Mouse (Mus musculus) liver, embryonic 13.5 days (tissue): Measurements from ENCODE around the gene Hdac4. TPM values are rescaled to one million over a fixed set of nuclear protein-coding genes. Genes with fewer than 3 reads are reported as not detected.

Experiments used
- ATAC-seq: fragments of 200-750 bp; cut with Nextera tagmentation; 2 replicates; pipeline ENCODE4 v1.8.0; 2017; ENCODE audit warnings: low read depth, mild to moderate bottlenecking, moderate number of reproducible peaks, moderate library complexity
- DNase-seq: peaks from one replicate; pipeline ENCODE4 v3.0.0; 2022
- H3K27ac ChIP-seq: fragments of 300-500 bp; sonication (generic); 2 replicates; pipeline ENCODE4 v1.5.1; 2015; ENCODE audit warnings: moderate library complexity, mild to moderate bottlenecking, inconsistent platforms
- H3K27me3 ChIP-seq: fragments of 300-500 bp; sonication (generic); 2 replicates; pipeline ENCODE4 v1.6.1; 2015; ENCODE audit warnings: mild to moderate bottlenecking, inconsistent platforms
- H3K36me3 ChIP-seq: fragments of 300-500 bp; sonication (generic); 2 replicates; pipeline ENCODE4 v1.6.1; 2015; ENCODE audit warnings: mild to moderate bottlenecking, inconsistent platforms
- H3K4me1 ChIP-seq: fragments of 300-500 bp; sonication (generic); replicated peaks from 2 replicates; pipeline ENCODE4 v1.6.1; 2015; ENCODE audit warnings: inconsistent platforms
- H3K4me2 ChIP-seq: fragments of 300-500 bp; sonication (generic); 2 replicates; pipeline ENCODE4 v1.6.1; 2015; ENCODE audit warnings: inconsistent platforms, mild to moderate bottlenecking, moderate library complexity
- H3K4me3 ChIP-seq: fragments of 300-500 bp; sonication (generic); replicated peaks from 2 replicates; pipeline ENCODE4 v1.5.1; 2015; ENCODE audit warnings: mild to moderate bottlenecking, inconsistent platforms
- H3K9ac ChIP-seq: fragments of 300-500 bp; sonication (generic); 2 replicates; pipeline ENCODE4 v1.6.1; 2015; ENCODE audit warnings: mild to moderate bottlenecking, inconsistent platforms
- H3K9me3 ChIP-seq: fragments of 300-500 bp; sonication (generic); replicated peaks from 2 replicates; pipeline ENCODE4 v1.6.1; 2016; ENCODE audit warnings: inconsistent platforms
- WGBS: fragments of 180-500 bp; shearing (Covaris S2); methylation state at CpG from one replicate; pipeline ENCODE4 v1.1.7; 2015; ENCODE audit not compliant: insufficient replicate concordance; 5-methylcytosine and 5-hydroxymethylcytosine counted together
- polyA plus RNA-seq: library from polyadenylated mRNA; unstranded; fragments of >200 nt; fragmentation: Nextera tagmentation; extraction: Ambion mirVana; gene quantifications from 2 replicates; pipeline ENCODE4 v1.2.1, GENCODE M21; 2015

Hdac4 gene
- polyA plus RNA-seq, 1 experiment from 2014 or later: 3.9 TPM

GRCm38 (mm10) chr1:91952912-91953311 lies 242.6 kb downstream of the Hdac4 start:
- Histone ChIP-seq H3K4me3 (no peak overlapping the region), H3K36me3 (peaks cover 9% of the 10 kb centered on the region), H3K4me1 (no peaks in the 10 kb centered on the region), H3K9ac (no peak overlapping the region), H3K4me2 (no peak overlapping the region), H3K27me3 (no peaks in the 10 kb centered on the region), H3K9me3 (no peaks in the 10 kb centered on the region), H3K27ac (no peak overlapping the region)
- DNase-seq (no peak), ATAC-seq (no peak)
- 74% methylated on average over 6 of the region's 6 CpGs for WGBS

- H3K4me2 ChIP-seq: no peak overlapping the region
- H3K27ac ChIP-seq: no peak overlapping the region
- H3K27me3 ChIP-seq: no peaks in the 10 kb centered on the region
- 77% methylated on average over 7 of the region's 7 CpGs for WGBS
- no peak for DNase-seq
- H3K9me3 ChIP-seq: no peaks in the 10 kb centered on the region
- H3K36me3 ChIP-seq: peaks cover 7% of the 10 kb centered on the region
- no peak overlapping the region for H3K9ac ChIP-seq
- no peaks in the 10 kb centered on the region for H3K4me1 ChIP-seq
- no peak overlapping the region for H3K4me3 ChIP-seq
- no peak for ATAC-seq
These were observed 248.1 kb downstream of the Hdac4 start for GRCm38 (mm10) chr1:91947441-91947840.

GRCm38 (mm10) chr1:91942583-91942982 lies 252.9 kb downstream of the Hdac4 start:
- ATAC-seq (no peak), DNase-seq (no peak)
- Histone ChIP-seq H3K27me3 (no peaks in the 10 kb centered on the region), H3K4me3 (no peak overlapping the region), H3K36me3 (peaks cover 7% of the 10 kb centered on the region), H3K9ac (no peak overlapping the region), H3K4me2 (no peak overlapping the region), H3K4me1 (no peaks in the 10 kb centered on the region), H3K9me3 (no peaks in the 10 kb centered on the region), H3K27ac (no peak overlapping the region)
- WGBS: 64% methylated on average over 2 of the region's 2 CpGs

- DNase-seq (no peak), ATAC-seq (no peak)
- Histone ChIP-seq H3K9me3 (no peaks in the 10 kb centered on the region), H3K27me3 (no peaks in the 10 kb centered on the region), H3K36me3 (peaks cover 7% of the 10 kb centered on the region), H3K9ac (no peak overlapping the region), H3K27ac (no peak overlapping the region), H3K4me2 (no peak overlapping the region), H3K4me3 (no peak overlapping the region), H3K4me1 (no peaks in the 10 kb centered on the region)
- WGBS: 59% methylated on average over 3 of the region's 3 CpGs
These were observed 253.5 kb downstream of the Hdac4 start for GRCm38 (mm10) chr1:91942031-91942430.

- ATAC-seq (no peak), DNase-seq (no peak)
- H3K27me3 ChIP-seq: no peaks in the 10 kb centered on the region
- H3K9ac ChIP-seq: no peak overlapping the region
- H3K27ac ChIP-seq: no peak overlapping the region
- H3K9me3 ChIP-seq: no peaks in the 10 kb centered on the region
- no peaks in the 10 kb centered on the region for H3K4me1 ChIP-seq
- H3K4me3 ChIP-seq: no peak overlapping the region
- H3K4me2 ChIP-seq: no peak overlapping the region
- peaks cover 4% of the 10 kb centered on the region for H3K36me3 ChIP-seq
- 61% methylated on average over 1 of the region's 1 CpGs for WGBS
These were observed 254.4 kb downstream of the Hdac4 start for GRCm38 (mm10) chr1:91941094-91941493.

GRCm38 (mm10) chr1:91935171-91935570 lies 260.3 kb downstream of the Hdac4 start:
- Histone ChIP-seq H3K9me3 (no peaks in the 10 kb centered on the region), H3K4me2 (no peak overlapping the region), H3K4me3 (no peak overlapping the region), H3K4me1 (no peaks in the 10 kb centered on the region), H3K36me3 (peaks cover 14% of the 10 kb centered on the region), H3K27ac (no peak overlapping the region), H3K27me3 (no peaks in the 10 kb centered on the region), H3K9ac (no peak overlapping the region)
- ATAC-seq: no peak
- DNase-seq: no peak
- WGBS: 73% methylated on average over 3 of the region's 3 CpGs

- H3K9ac ChIP-seq: no peak overlapping the region
- H3K4me3 ChIP-seq: no peak overlapping the region
- WGBS: 79% methylated on average over 8 of the region's 8 CpGs
- H3K4me1 ChIP-seq: no peaks in the 10 kb centered on the region
- H3K27me3 ChIP-seq: no peaks in the 10 kb centered on the region
- ATAC-seq (no peak), DNase-seq (no peak)
- H3K4me2 ChIP-seq: no peak overlapping the region
- H3K9me3 ChIP-seq: no peaks in the 10 kb centered on the region
- peaks cover 14% of the 10 kb centered on the region for H3K36me3 ChIP-seq
- no peak overlapping the region for H3K27ac ChIP-seq
These were observed 261.8 kb downstream of the Hdac4 start for GRCm38 (mm10) chr1:91933681-91934080.

GRCm38 (mm10) chr1:91932221-91932620 lies 263.3 kb downstream of the Hdac4 start:
- no peak for DNase-seq
- Histone ChIP-seq H3K4me3 (no peak overlapping the region), H3K4me2 (no peak overlapping the region), H3K27ac (no peak overlapping the region), H3K9me3 (no peaks in the 10 kb centered on the region), H3K4me1 (no peaks in the 10 kb centered on the region), H3K27me3 (no peaks in the 10 kb centered on the region), H3K9ac (no peak overlapping the region), H3K36me3 (peaks cover 14% of the 10 kb centered on the region)
- 86% methylated on average over 12 of the region's 12 CpGs for WGBS
- no peak for ATAC-seq

GRCm38 (mm10) chr1:91931786-91932185 lies 263.7 kb downstream of the Hdac4 start:
- H3K36me3 ChIP-seq: peaks cover 14% of the 10 kb centered on the region
- H3K27ac ChIP-seq: no peak overlapping the region
- H3K27me3 ChIP-seq: no peaks in the 10 kb centered on the region
- DNase-seq (no peak), ATAC-seq (no peak)
- no peak overlapping the region for H3K9ac ChIP-seq
- H3K4me1 ChIP-seq: no peaks in the 10 kb centered on the region
- WGBS: 75% methylated on average over 3 of the region's 3 CpGs
- no peak overlapping the region for H3K4me3 ChIP-seq
- H3K4me2 ChIP-seq: no peak overlapping the region
- H3K9me3 ChIP-seq: no peaks in the 10 kb centered on the region

- Histone ChIP-seq H3K4me2 (no peak overlapping the region), H3K36me3 (peaks cover 14% of the 10 kb centered on the region), H3K9me3 (no peaks in the 10 kb centered on the region), H3K27me3 (no peaks in the 10 kb centered on the region), H3K9ac (no peak overlapping the region), H3K27ac (no peak overlapping the region), H3K4me1 (no peaks in the 10 kb centered on the region), H3K4me3 (no peak overlapping the region)
- ATAC-seq: no peak
- WGBS: 79% methylated on average over 10 of the region's 10 CpGs
- DNase-seq: no peak
These were observed 264.3 kb downstream of the Hdac4 start for GRCm38 (mm10) chr1:91931196-91931595.

- Histone ChIP-seq H3K9me3 (no peaks in the 10 kb centered on the region), H3K4me3 (no peak overlapping the region), H3K27me3 (no peaks in the 10 kb centered on the region), H3K4me2 (no peak overlapping the region), H3K27ac (no peak overlapping the region), H3K36me3 (peaks cover 11% of the 10 kb centered on the region), H3K9ac (no peak overlapping the region), H3K4me1 (no peaks in the 10 kb centered on the region)
- no peak for ATAC-seq
- WGBS: 84% methylated on average over 13 of the region's 13 CpGs
- DNase-seq: no peak
These were observed 266.4 kb downstream of the Hdac4 start for GRCm38 (mm10) chr1:91929051-91929450.

GRCm38 (mm10) chr1:91927536-91928315 lies 267.8 kb downstream of the Hdac4 start:
- Histone ChIP-seq H3K9me3 (no peaks in the 10 kb centered on the region), H3K4me3 (no peak overlapping the region), H3K4me2 (no peak overlapping the region), H3K27ac (no peak overlapping the region), H3K36me3 (no peaks in the 10 kb centered on the region; the same call in 1 of the 2 replicates), H3K9ac (no peak overlapping the region), H3K27me3 (no peaks in the 10 kb centered on the region), H3K4me1 (no peaks in the 10 kb centered on the region)
- ATAC-seq (no peak), DNase-seq (no peak)
- WGBS: 66% methylated on average over 10 of the region's 10 CpGs
